Mouse (Mus musculus): ENCODE measurements around the gene Gm572. TPM values are rescaled to one million over a fixed set of nuclear protein-coding genes. Genes with fewer than 3 reads are reported as not detected.

Gene Gm572
- polyA plus RNA-seq, 1 experiment from 2014 or later = not detected

Other genes with a start within 250 kb of the Gm572 start
- gene Ubiad1, start 198.5 kb upstream of the Gm572 start, polyA plus RNA-seq (2015; fragmentation: Nextera tagmentation; extraction: Ambion mirVana) = 20.5 and 21.7 TPM in 2 replicates
- 14.7 and 14.9 TPM in 2 replicates for gene Mtor, start 194.7 kb upstream of the Gm572 start, polyA plus RNA-seq (2015; fragmentation: Nextera tagmentation; extraction: Ambion mirVana)
- gene Angptl7, start 142.9 kb upstream of the Gm572 start, polyA plus RNA-seq (2015; fragmentation: Nextera tagmentation; extraction: Ambion mirVana) = 4.8 and 7.7 TPM in 2 replicates
- 82.7 and 87.6 TPM in 2 replicates for gene Exosc10, start 84.9 kb upstream of the Gm572 start, polyA plus RNA-seq (2015; fragmentation: Nextera tagmentation; extraction: Ambion mirVana)
- gene Srm, start 51.8 kb upstream of the Gm572 start, polyA plus RNA-seq (2015; fragmentation: Nextera tagmentation; extraction: Ambion mirVana) = 242 and 249 TPM in 2 replicates
- 0.39 and 0.40 TPM in 2 replicates for gene Masp2, start 40.8 kb upstream of the Gm572 start, polyA plus RNA-seq (2015; fragmentation: Nextera tagmentation; extraction: Ambion mirVana)
- gene Tardbp, start 16.3 kb upstream of the Gm572 start, polyA plus RNA-seq (2015; fragmentation: Nextera tagmentation; extraction: Ambion mirVana) = 282 and 285 TPM in 2 replicates
- gene Casz1, start 161.1 kb downstream of the Gm572 start, polyA plus RNA-seq (2015; fragmentation: Nextera tagmentation; extraction: Ambion mirVana) = 10.1 and 11.2 TPM in 2 replicates